Mouse (Mus musculus): Measurements from ENCODE around the gene Gna14. TPM values are rescaled to one million over a fixed set of nuclear protein-coding genes. Genes with fewer than 3 reads are reported as not detected.
A peak's percentile ranks its signal among the peaks of the same experiment; 100 is the strongest.

Gene Gna14
- polyA plus RNA-seq, 1 experiment from 2014 or later: 1.3 TPM

DNA sequence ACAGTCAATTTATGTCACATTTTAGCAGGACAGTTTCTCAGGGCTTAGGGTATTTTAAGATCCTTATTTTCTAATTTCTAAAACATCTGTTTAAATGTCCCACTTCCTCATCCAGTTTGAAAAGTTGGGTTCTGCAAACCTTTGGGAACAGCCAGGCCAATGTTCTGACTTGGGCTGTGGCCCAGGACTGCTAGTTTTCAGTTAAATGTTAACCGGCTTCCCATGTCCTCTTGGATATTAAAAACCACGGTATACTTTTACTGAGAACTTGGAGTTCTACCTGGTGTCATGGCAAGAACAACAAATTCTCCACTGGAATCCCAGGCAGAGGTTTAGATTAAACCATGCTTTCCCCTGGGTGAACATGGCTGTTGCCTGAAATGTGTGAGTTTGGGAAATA lies 102.9 kb downstream of the Gna14 start:
- no peaks in the 10 kb centered on the region for H3K27me3 ChIP-seq (ENCODE audit: control insufficient read depth, insufficient read depth, low read length)
- H3K27ac ChIP-seq (ENCODE audit: low read length): no peak overlapping the region
- WGBS: 89% methylated on average over 2 of the region's 2 CpGs
- no peaks in the 10 kb centered on the region for H3K36me3 ChIP-seq (ENCODE audit: control insufficient read depth, insufficient read depth)
- no peak overlapping the region for H3K9ac ChIP-seq (ENCODE audit: low read length)
- H3K4me2 ChIP-seq (ENCODE audit: low read depth, low read length): no peak overlapping the region
- no peak overlapping the region for H3K4me3 ChIP-seq (ENCODE audit: low read length)
- H3K9me3 ChIP-seq (replicated peaks; ENCODE audit: control insufficient read depth, low read length): no peaks in the 10 kb centered on the region
- no peak for ATAC-seq (replicated peaks; ENCODE audit: extremely low read depth, insufficient read depth, low FRiP score)
- peaks cover 1% of the 10 kb centered on the region; the same call in 1 of the 2 replicates for H3K4me1 ChIP-seq (ENCODE audit: control insufficient read depth, insufficient read depth, low read length)

DNA sequence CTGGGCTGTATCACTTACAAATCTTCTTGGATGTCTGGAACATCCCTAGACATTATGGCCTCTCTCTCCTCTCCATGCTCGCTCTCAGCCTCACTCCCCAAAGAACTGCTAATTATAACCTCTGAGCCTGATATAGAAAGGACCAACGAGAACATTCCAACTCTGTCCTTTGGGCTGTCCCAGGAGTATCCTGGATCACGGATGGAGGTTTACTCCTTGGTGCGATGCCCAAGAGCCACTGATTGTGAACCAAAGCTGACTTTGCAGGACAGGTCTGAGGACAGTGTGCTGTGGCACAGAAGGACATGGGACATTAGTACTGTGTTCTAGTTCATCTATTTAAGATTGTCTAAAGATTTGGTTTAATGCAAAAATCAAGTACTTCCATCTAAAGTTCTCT lies 108.1 kb downstream of the Gna14 start:
- Histone ChIP-seq H3K4me3 (ENCODE audit: low read length) (no peak overlapping the region), H3K27me3 (ENCODE audit: control insufficient read depth, insufficient read depth, low read length) (no peaks in the 10 kb centered on the region), H3K4me2 (ENCODE audit: low read depth, low read length) (no peak overlapping the region), H3K4me1 (ENCODE audit: control insufficient read depth, insufficient read depth, low read length) (peaks cover 5% of the 10 kb centered on the region; the same call in 1 of the 2 replicates), H3K36me3 (ENCODE audit: control insufficient read depth, insufficient read depth) (no peaks in the 10 kb centered on the region), H3K27ac (ENCODE audit: low read length) (no peak overlapping the region), H3K9ac (ENCODE audit: low read length) (no peak overlapping the region), H3K9me3 (replicated peaks; ENCODE audit: control insufficient read depth, low read length) (no peaks in the 10 kb centered on the region)
- peak; percentile 70; the same call in 1 of the 2 replicates for ATAC-seq (replicated peaks; ENCODE audit: extremely low read depth, insufficient read depth, low FRiP score)
- 49% methylated on average over 4 of the region's 4 CpGs for WGBS

- ATAC-seq (replicated peaks; ENCODE audit: extremely low read depth, insufficient read depth, low FRiP score): no peak
- Histone ChIP-seq H3K4me1 (ENCODE audit: control insufficient read depth, insufficient read depth, low read length) (peaks cover 5% of the 10 kb centered on the region; the same call in 1 of the 2 replicates), H3K4me2 (ENCODE audit: low read depth, low read length) (no peak overlapping the region), H3K9me3 (replicated peaks; ENCODE audit: control insufficient read depth, low read length) (0 out of 2 replicates have a peak, but pooled peaks cover 2% of the 10 kb centered on the region), H3K4me3 (ENCODE audit: low read length) (no peak overlapping the region), H3K9ac (ENCODE audit: low read length) (no peak overlapping the region), H3K36me3 (ENCODE audit: control insufficient read depth, insufficient read depth) (no peaks in the 10 kb centered on the region), H3K27ac (ENCODE audit: low read length) (no peak overlapping the region), H3K27me3 (ENCODE audit: control insufficient read depth, insufficient read depth, low read length) (no peaks in the 10 kb centered on the region)
- WGBS: 54% methylated on average over 8 of the region's 8 CpGs
These were observed 121.4 kb downstream of the Gna14 start for GRCm38 (mm10) chr19:16556988-16557387.

DNA sequence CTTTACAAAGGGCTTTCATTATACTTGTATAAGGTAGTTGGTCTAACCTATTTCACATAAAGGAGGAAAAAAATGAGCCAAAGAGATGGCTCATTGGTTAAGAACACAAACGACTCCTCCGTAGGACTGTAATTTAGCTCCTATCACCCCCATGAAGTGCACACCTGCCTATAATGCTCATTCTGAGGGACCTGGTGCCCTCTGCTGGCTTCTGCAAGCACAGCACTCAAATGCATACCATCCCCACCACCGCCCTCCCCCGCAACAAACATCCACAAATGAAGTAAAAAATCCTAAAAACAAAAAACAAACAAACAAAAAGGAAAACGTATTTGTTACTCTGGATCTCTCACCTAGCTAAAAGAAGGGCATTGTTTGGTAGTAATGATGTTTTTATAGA lies 122.4 kb downstream of the Gna14 start:
- Histone ChIP-seq H3K9me3 (replicated peaks; ENCODE audit: control insufficient read depth, low read length) (0 out of 2 replicates have a peak, but pooled peaks cover 2% of the 10 kb centered on the region), H3K4me2 (ENCODE audit: low read depth, low read length) (no peak overlapping the region), H3K27ac (ENCODE audit: low read length) (no peak overlapping the region), H3K27me3 (ENCODE audit: control insufficient read depth, insufficient read depth, low read length) (no peaks in the 10 kb centered on the region), H3K36me3 (ENCODE audit: control insufficient read depth, insufficient read depth) (no peaks in the 10 kb centered on the region), H3K9ac (ENCODE audit: low read length) (no peak overlapping the region), H3K4me1 (ENCODE audit: control insufficient read depth, insufficient read depth, low read length) (peaks cover 5% of the 10 kb centered on the region; the same call in 1 of the 2 replicates), H3K4me3 (ENCODE audit: low read length) (no peak overlapping the region)
- no peak for ATAC-seq (replicated peaks; ENCODE audit: extremely low read depth, insufficient read depth, low FRiP score)
- WGBS: 72% methylated on average over 5 of the region's 5 CpGs

DNA sequence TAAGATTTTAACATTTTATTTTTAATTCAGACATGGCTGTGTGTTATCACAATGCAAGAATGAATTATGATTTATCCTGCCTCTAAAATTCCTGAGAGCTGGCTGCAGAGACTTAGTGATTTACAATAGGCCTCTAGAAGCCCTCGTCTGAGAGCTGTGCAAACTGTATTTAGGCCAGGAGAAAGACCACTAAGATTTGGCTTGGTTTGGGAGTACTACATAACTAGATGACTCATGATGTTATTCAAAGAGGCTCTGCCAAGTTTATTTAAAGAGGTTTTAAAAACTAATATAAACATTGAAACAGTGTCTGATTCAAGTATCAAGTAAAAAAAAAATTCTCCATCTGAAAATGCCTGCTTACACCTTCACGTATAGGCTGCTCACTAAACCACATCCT lies 123.0 kb downstream of the Gna14 start:
- Histone ChIP-seq H3K9me3 (replicated peaks; ENCODE audit: control insufficient read depth, low read length) (0 out of 2 replicates have a peak, but pooled peaks cover 2% of the 10 kb centered on the region), H3K9ac (ENCODE audit: low read length) (no peak overlapping the region), H3K4me2 (ENCODE audit: low read depth, low read length) (no peak overlapping the region), H3K36me3 (ENCODE audit: control insufficient read depth, insufficient read depth) (no peaks in the 10 kb centered on the region), H3K27me3 (ENCODE audit: control insufficient read depth, insufficient read depth, low read length) (no peaks in the 10 kb centered on the region), H3K27ac (ENCODE audit: low read length) (no peak overlapping the region), H3K4me3 (ENCODE audit: low read length) (no peak overlapping the region), H3K4me1 (ENCODE audit: control insufficient read depth, insufficient read depth, low read length) (peaks cover 5% of the 10 kb centered on the region; the same call in 1 of the 2 replicates)
- 64% methylated on average over 2 of the region's 2 CpGs for WGBS
- no peak for ATAC-seq (replicated peaks; ENCODE audit: extremely low read depth, insufficient read depth, low FRiP score)

GRCm38 (mm10) chr19:16559243-16559896 lies 123.8 kb downstream of the Gna14 start:
- H3K27ac ChIP-seq (ENCODE audit: low read length): no peak overlapping the region
- H3K4me3 ChIP-seq (ENCODE audit: low read length): no peak overlapping the region
- no peak overlapping the region for H3K4me2 ChIP-seq (ENCODE audit: low read depth, low read length)
- ATAC-seq (replicated peaks; ENCODE audit: extremely low read depth, insufficient read depth, low FRiP score): no peak
- 61% methylated on average over 9 of the region's 9 CpGs for WGBS
- H3K9me3 ChIP-seq (replicated peaks; ENCODE audit: control insufficient read depth, low read length): 0 out of 2 replicates have a peak, but pooled peaks cover 2% of the 10 kb centered on the region
- no peaks in the 10 kb centered on the region for H3K27me3 ChIP-seq (ENCODE audit: control insufficient read depth, insufficient read depth, low read length)
- peaks cover 5% of the 10 kb centered on the region; the same call in 1 of the 2 replicates for H3K4me1 ChIP-seq (ENCODE audit: control insufficient read depth, insufficient read depth, low read length)
- no peak overlapping the region for H3K9ac ChIP-seq (ENCODE audit: low read length)
- H3K36me3 ChIP-seq (ENCODE audit: control insufficient read depth, insufficient read depth): no peaks in the 10 kb centered on the region

DNA sequence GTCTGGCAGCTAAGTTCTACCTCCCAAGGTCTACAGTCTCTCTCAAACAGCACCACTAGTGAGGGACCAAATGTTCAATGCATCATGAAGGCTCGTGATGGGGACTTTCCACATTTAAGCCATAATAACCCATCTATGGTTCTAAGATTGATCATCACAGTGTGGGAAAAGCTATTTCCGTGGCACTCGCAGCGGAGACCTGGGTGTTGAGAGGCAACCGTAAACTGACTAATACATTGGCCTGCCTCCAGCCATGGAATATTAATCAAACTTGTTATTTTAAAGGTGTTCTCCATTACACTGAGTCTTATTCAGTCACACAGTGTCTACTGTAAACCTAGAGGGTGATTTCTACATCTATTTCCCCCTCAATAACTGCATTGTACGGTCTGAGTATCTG lies 127.1 kb downstream of the Gna14 start:
- 0 out of 2 replicates have a peak, but pooled peaks cover 2% of the 10 kb centered on the region for H3K9me3 ChIP-seq (replicated peaks; ENCODE audit: control insufficient read depth, low read length)
- no peak for ATAC-seq (replicated peaks; ENCODE audit: extremely low read depth, insufficient read depth, low FRiP score)
- no peaks in the 10 kb centered on the region for H3K4me1 ChIP-seq (ENCODE audit: control insufficient read depth, insufficient read depth, low read length)
- H3K4me3 ChIP-seq (ENCODE audit: low read length): no peak overlapping the region
- H3K9ac ChIP-seq (ENCODE audit: low read length): no peak overlapping the region
- no peaks in the 10 kb centered on the region for H3K36me3 ChIP-seq (ENCODE audit: control insufficient read depth, insufficient read depth)
- H3K27ac ChIP-seq (ENCODE audit: low read length): no peak overlapping the region
- no peak overlapping the region for H3K4me2 ChIP-seq (ENCODE audit: low read depth, low read length)
- H3K27me3 ChIP-seq (ENCODE audit: control insufficient read depth, insufficient read depth, low read length): no peaks in the 10 kb centered on the region
- WGBS: 82% methylated on average over 6 of the region's 6 CpGs

GRCm38 (mm10) chr19:16576790-16577189 lies 141.2 kb downstream of the Gna14 start:
- no peak for ATAC-seq (replicated peaks; ENCODE audit: extremely low read depth, insufficient read depth, low FRiP score)

GRCm38 (mm10) chr19:16579656-16580260 lies 144.2 kb downstream of the Gna14 start:
- H3K27me3 ChIP-seq (ENCODE audit: control insufficient read depth, insufficient read depth, low read length): no peaks in the 10 kb centered on the region
- no peak for ATAC-seq (replicated peaks; ENCODE audit: extremely low read depth, insufficient read depth, low FRiP score)
- H3K9ac ChIP-seq (ENCODE audit: low read length): no peak overlapping the region
- H3K9me3 ChIP-seq (replicated peaks; ENCODE audit: control insufficient read depth, low read length): no peaks in the 10 kb centered on the region; the same call in 1 of the 2 replicates
- no peaks in the 10 kb centered on the region for H3K4me1 ChIP-seq (ENCODE audit: control insufficient read depth, insufficient read depth, low read length)
- no peak overlapping the region for H3K4me3 ChIP-seq (ENCODE audit: low read length)
- H3K27ac ChIP-seq (ENCODE audit: low read length): no peak overlapping the region
- no peak overlapping the region for H3K4me2 ChIP-seq (ENCODE audit: low read depth, low read length)
- H3K36me3 ChIP-seq (ENCODE audit: control insufficient read depth, insufficient read depth): no peaks in the 10 kb centered on the region
- WGBS: 64% methylated on average over 7 of the region's 7 CpGs

More at GRCm38 (mm10) chr19:16576790-16577189, 141.2 kb downstream of the Gna14 start:
- Histone ChIP-seq H3K27me3 (ENCODE audit: control insufficient read depth, insufficient read depth, low read length) (no peaks in the 10 kb centered on the region), H3K9me3 (replicated peaks; ENCODE audit: control insufficient read depth, low read length) (no peaks in the 10 kb centered on the region; the same call in 1 of the 2 replicates), H3K27ac (ENCODE audit: low read length) (no peak overlapping the region; the same call in 1 of the 2 replicates), H3K4me2 (ENCODE audit: low read depth, low read length) (no peak overlapping the region), H3K36me3 (ENCODE audit: control insufficient read depth, insufficient read depth) (no peaks in the 10 kb centered on the region), H3K9ac (ENCODE audit: low read length) (no peak overlapping the region), H3K4me3 (ENCODE audit: low read length) (no peak overlapping the region), H3K4me1 (ENCODE audit: control insufficient read depth, insufficient read depth, low read length) (no peaks in the 10 kb centered on the region)
- WGBS: 73% methylated on average over 6 of the region's 6 CpGs

Data from heart, embryonic 16.5 days (tissue).